Mouse (Mus musculus) olfactory bulb, adult 2 months (tissue): ENCODE data around the gene Lsm10.

Source experiments
- CTCF ChIP-seq: fragments of 200-500 bp; IDR thresholded peaks from 2 replicates; pipeline ENCODE4 v1.5.1; 2012; ENCODE audit warnings: low read depth, mild to moderate bottlenecking, low read length, moderate library complexity; ENCODE audit not compliant: insufficient read depth
- POLR2A ChIP-seq: fragments of 200-500 bp; IDR thresholded peaks from 2 replicates; pipeline ENCODE4 v1.6.1; 2012; ENCODE audit warnings: mild to moderate bottlenecking, low read depth, low read length, moderate library complexity; ENCODE audit not compliant: insufficient read depth

GRCm38 (mm10) chr4:126113243-126113642, 16.8 kb downstream of the Lsm10 start:
- TF ChIP-seq CTCF (no peak), POLR2A (no peak)
